ENCODE assay signal across 1 mouse cellular context in genomic region chr7:92874761-92875408, GRCm38 (mm10).
TF ChIP-seq lines count a peak whose summit lies in the region.

No protein-coding gene starts in this region.

TF ChIP-seq in CH12.LX, 34 proteins besides CTCF, POLR2A, EP300 and RAD21 (continued from another document):
- TF ChIP-seq BHLHE40 (IDR thresholded peaks at IDR 0.05; ENCODE audit: low read depth, low read length) (peak; percentile 94), ETS1 (conservative IDR thresholded peaks at IDR 0.05; ENCODE audit: low read depth, low read length) (no peak; the same call in 1 of the 2 replicates), RCOR1 (conservative IDR thresholded peaks at IDR 0.05; ENCODE audit: low read depth, low read length) (no peak), JUN (IDR thresholded peaks at IDR 0.05; ENCODE audit: insufficient read depth, low read depth, low read length) (no peak), PAX5 (IDR thresholded peaks at IDR 0.05; ENCODE audit: low read length) (no peak), CHD2 (IDR thresholded peaks at IDR 0.05; ENCODE audit: low read length) (no peak), USF2 (conservative IDR thresholded peaks at IDR 0.05; ENCODE audit: low read depth, low read length) (peak; percentile 63), MAX (IDR thresholded peaks at IDR 0.05; ENCODE audit: low read length) (peak; percentile 72), MEF2A (IDR thresholded peaks at IDR 0.05; ENCODE audit: borderline replicate concordance, low read depth, low read length) (no peak), TCF12 (IDR thresholded peaks at IDR 0.05; ENCODE audit: low read depth, low read length) (peak; percentile 73), TBP (conservative IDR thresholded peaks at IDR 0.05; ENCODE audit: low read depth, low read length) (peak; percentile 92), ZMIZ1 (IDR thresholded peaks at IDR 0.05; ENCODE audit: low read depth, low read length) (peak; percentile 62), NRF1 (IDR thresholded peaks at IDR 0.05; ENCODE audit: low read depth, low read length) (peak; percentile 37; the same call in 1 of the 2 replicates), MAFK (IDR thresholded peaks at IDR 0.05; ENCODE audit: insufficient replicate concordance, low read length) (no peak), ZNF384 (IDR thresholded peaks at IDR 0.05; ENCODE audit: low read depth, low read length) (no peak), SIN3A (IDR thresholded peaks at IDR 0.05; ENCODE audit: low read length) (peak; percentile 59; the same call in 1 of the 2 replicates), UBTF (IDR thresholded peaks at IDR 0.05; ENCODE audit: low read depth, low read length) (no peak), JUND (conservative IDR thresholded peaks at IDR 0.05; ENCODE audit: low read depth, low read length) (no peak), SMC3 (IDR thresholded peaks at IDR 0.05; ENCODE audit: low read depth, low read length) (no peak), CHD1 (IDR thresholded peaks at IDR 0.05; ENCODE audit: low read depth, low read length) (no peak), E2F4 (IDR thresholded peaks at IDR 0.05; ENCODE audit: insufficient replicate concordance, low read depth, low read length) (no peak), MYC (IDR thresholded peaks at IDR 0.05; ENCODE audit: low read depth, low read length) (0 out of 2 replicates have a peak, but pooled peaks have one; percentile 26), USF1 (IDR thresholded peaks at IDR 0.05; ENCODE audit: low read depth, low read length) (peak; percentile 76), IRF4 (IDR thresholded peaks at IDR 0.05; ENCODE audit: low read depth, low read length) (peak; percentile 47; the same call in 1 of the 2 replicates), ELF1 (IDR thresholded peaks at IDR 0.05; ENCODE audit: low read depth, low read length) (no peak), MAZ (IDR thresholded peaks at IDR 0.05; ENCODE audit: low read depth, low read length) (0 out of 2 replicates have a peak, but pooled peaks have one; percentile 33), HCFC1 (IDR thresholded peaks at IDR 0.05; ENCODE audit: low read depth, low read length) (peak; percentile 37), POLR2AphosphoS2 (IDR thresholded peaks at IDR 0.05; ENCODE audit: low read depth, low read length) (no peak), NELFE (IDR thresholded peaks at IDR 0.05; ENCODE audit: low read depth, low read length) (peak; percentile 67), MXI1 (IDR thresholded peaks at IDR 0.05; ENCODE audit: low read depth, low read length) (peak; percentile 83), ZKSCAN1 (IDR thresholded peaks at IDR 0.05; ENCODE audit: borderline replicate concordance, low read depth, low read length) (no peak), KAT2A (IDR thresholded peaks at IDR 0.05; ENCODE audit: insufficient replicate concordance, low read length) (no peak), ZC3H11A (IDR thresholded peaks at IDR 0.05; ENCODE audit: low read depth, low read length) (no peak)
